Mouse (Mus musculus) limb, embryonic 14.5 days (tissue): ENCODE results near the gene Bag1. TPM values are rescaled to one million over a fixed set of nuclear protein-coding genes. Genes with fewer than 3 reads are reported as not detected.

ENCODE experiments used
- ATAC-seq: fragments of 200-750 bp; cut with Nextera tagmentation; 2 replicates; pipeline ENCODE4 v1.8.0; 2017; ENCODE audit warnings: low read depth, moderate number of reproducible peaks, moderate TSS enrichment; ENCODE audit not compliant: low FRiP score
- DNase-seq: peaks from one replicate; pipeline ENCODE4 v3.0.0-alpha.2; 2015; ENCODE audit warnings: low spot score
- H3K27ac ChIP-seq: fragments of 300-500 bp; sonication (generic); replicated peaks from 2 replicates; pipeline ENCODE4 v1.5.1; 2014; ENCODE audit warnings: low read depth, mild to moderate bottlenecking, low read length, moderate library complexity, mixed read lengths
- H3K27me3 ChIP-seq: fragments of 300-500 bp; sonication (generic); 2 replicates; pipeline ENCODE4 v1.6.1; 2014; ENCODE audit warnings: low read length, mixed read lengths; ENCODE audit not compliant: control insufficient read depth, insufficient read depth
- H3K36me3 ChIP-seq: fragments of 300-500 bp; sonication (generic); 2 replicates; pipeline ENCODE4 v1.6.1; 2014; ENCODE audit warnings: mild to moderate bottlenecking, low read length, moderate library complexity, mixed read lengths; ENCODE audit not compliant: control insufficient read depth, insufficient read depth
- H3K4me1 ChIP-seq: fragments of 300-500 bp; sonication (generic); 2 replicates; pipeline ENCODE4 v1.6.1; 2014; ENCODE audit warnings: antibody characterized with exemption, low read length, mixed read lengths; ENCODE audit not compliant: control insufficient read depth, insufficient read depth
- H3K4me2 ChIP-seq: fragments of 300-500 bp; sonication (generic); replicated peaks from 2 replicates; pipeline ENCODE4 v1.6.1; 2014; ENCODE audit warnings: low read depth, mild to moderate bottlenecking, low read length, moderate library complexity; ENCODE audit not compliant: severe bottlenecking
- H3K4me3 ChIP-seq: fragments of 300-500 bp; sonication (generic); replicated peaks from 2 replicates; pipeline ENCODE4 v1.5.1; 2014; ENCODE audit warnings: low read length
- H3K9ac ChIP-seq: fragments of 300-500 bp; sonication (generic); 2 replicates; pipeline ENCODE4 v1.6.1; 2014; ENCODE audit warnings: mild to moderate bottlenecking, low read depth, low read length, moderate library complexity; ENCODE audit not compliant: severe bottlenecking
- H3K9me3 ChIP-seq: fragments of 300-500 bp; sonication (generic); 2 replicates; pipeline ENCODE4 v1.6.1; 2016; ENCODE audit warnings: low read length; ENCODE audit not compliant: control insufficient read depth
- POLR2A ChIP-seq: fragments of 200-500 bp; IDR thresholded peaks from 2 replicates; pipeline ENCODE4 v1.8.0; 2012; ENCODE audit warnings: inconsistent platforms, mild to moderate bottlenecking, moderate library complexity, borderline replicate concordance; ENCODE audit not compliant: insufficient read depth, insufficient read length; ENCODE audit errors: extremely low read depth
- WGBS: fragments of 180-500 bp; shearing (Covaris S2); extraction: QIAGEN DNeasy Blood & Tissue Kit; methylation state at CpG from one replicate; pipeline ENCODE4 v1.1.7; 2014; 5-methylcytosine and 5-hydroxymethylcytosine counted together
- polyA plus RNA-seq, 2 experiments: library from polyadenylated mRNA; depleted of rRNA in 1 of 2; stranded (reverse) in 1 of 2; unstranded in 1 of 2; fragments of >200 nt; fragmentation: Nextera tagmentation in 1 of 2; extraction: Ambion mirVana in 1 of 2; gene quantifications; 2 replicates each; pipeline versions ENCODE4 v1.2.1 to v1.2.3; 2012 to 2014

Bag1 gene
- polyA plus RNA-seq, 2 experiments = 109 to 252 TPM

DNA sequence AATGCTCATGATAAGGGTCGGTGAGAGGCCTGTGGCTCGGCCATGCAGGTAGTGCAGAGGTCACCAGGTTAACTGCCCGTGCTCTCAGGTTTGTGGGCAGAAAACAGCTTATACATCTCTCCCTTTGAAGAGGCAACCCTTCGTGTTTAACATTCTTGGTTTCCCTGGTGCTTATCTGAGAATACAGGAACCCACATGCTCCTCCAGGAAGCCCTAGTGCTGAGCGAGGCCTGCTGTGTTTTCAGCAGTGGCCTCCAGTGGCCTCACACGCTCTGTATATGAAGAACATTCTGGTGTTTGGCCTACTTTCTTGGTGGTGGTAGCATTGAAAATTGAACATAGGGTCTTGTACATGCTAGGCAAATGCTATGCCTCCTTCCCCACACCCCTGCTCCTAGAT, 7.8 kb upstream of the Bag1 start:
- H3K9me3 ChIP-seq = no peaks in the 10 kb centered on the region
- ATAC-seq = no peak
- no peak overlapping the region for H3K4me3 ChIP-seq
- no peak for DNase-seq
- no peak overlapping the region for H3K9ac ChIP-seq
- peaks cover 86% of the 10 kb centered on the region for H3K36me3 ChIP-seq
- H3K4me1 ChIP-seq = no peaks in the 10 kb centered on the region
- H3K4me2 ChIP-seq = no peak overlapping the region
- no peak for TF ChIP-seq POLR2A
- H3K27me3 ChIP-seq = no peaks in the 10 kb centered on the region
- H3K27ac ChIP-seq = no peak overlapping the region
- WGBS = 90% methylated on average over 6 of the region's 6 CpGs

DNA sequence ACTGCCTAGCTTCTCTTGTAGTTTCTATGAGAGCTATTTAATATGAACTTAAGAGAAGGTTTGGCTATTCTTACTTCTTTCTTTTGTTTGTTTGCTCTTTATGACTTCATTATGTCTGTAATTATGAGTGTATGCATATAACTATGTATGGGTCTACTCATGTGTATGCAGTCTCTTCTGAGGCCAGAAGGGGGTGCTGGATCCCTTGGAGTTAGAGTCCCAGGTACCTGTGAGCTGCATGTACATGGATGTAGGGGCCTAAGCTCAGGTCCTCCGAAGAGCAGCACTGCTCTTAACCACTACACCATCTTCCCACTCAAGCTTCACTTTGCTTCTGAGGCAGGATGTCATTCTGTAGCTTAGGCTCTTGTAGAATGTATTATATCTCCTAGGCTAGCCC, 5.4 kb upstream of the Bag1 start:
- H3K4me2 ChIP-seq = no peak overlapping the region
- WGBS = 74% methylated on average over 1 of the region's 1 CpGs
- H3K27me3 ChIP-seq = no peaks in the 10 kb centered on the region
- peaks cover 73% of the 10 kb centered on the region for H3K36me3 ChIP-seq
- no peak overlapping the region for H3K9ac ChIP-seq
- H3K4me3 ChIP-seq = no peak overlapping the region
- no peak overlapping the region for H3K27ac ChIP-seq
- H3K4me1 ChIP-seq = peaks cover 5% of the 10 kb centered on the region
- DNase-seq (no peak), ATAC-seq (no peak)
- no peaks in the 10 kb centered on the region for H3K9me3 ChIP-seq
- no peak for TF ChIP-seq POLR2A

- H3K4me3 ChIP-seq = peak overlapping the region; percentile 92
- peak overlapping the region; percentile 91 for H3K9ac ChIP-seq
- peaks cover 13% of the 10 kb centered on the region for H3K4me1 ChIP-seq
- no peaks in the 10 kb centered on the region for H3K27me3 ChIP-seq
- H3K36me3 ChIP-seq = peaks cover 53% of the 10 kb centered on the region
- H3K27ac ChIP-seq = peak overlapping the region; percentile 81
- WGBS = under 1% methylated on average over 38 of the region's 40 CpGs
- TF ChIP-seq POLR2A = no peak
- no peaks in the 10 kb centered on the region for H3K9me3 ChIP-seq
- H3K4me2 ChIP-seq = peak overlapping the region; percentile 76
- DNase-seq (peak; percentile 14), ATAC-seq (peak; percentile 73)
Observed at GRCm38 (mm10) chr4:40947565-40948159, 432 bp downstream of the Bag1 start.

GRCm38 (mm10) chr4:40946516-40947121, 1.5 kb downstream of the Bag1 start:
- Histone ChIP-seq H3K27ac (no peak overlapping the region), H3K4me1 (peaks cover 13% of the 10 kb centered on the region), H3K36me3 (peaks cover 55% of the 10 kb centered on the region), H3K9ac (peak overlapping the region; percentile 91; the same call in 1 of the 2 replicates), H3K4me2 (peak overlapping the region; percentile 76), H3K9me3 (no peaks in the 10 kb centered on the region), H3K27me3 (no peaks in the 10 kb centered on the region), H3K4me3 (peak overlapping the region; percentile 92)
- ATAC-seq (no peak), DNase-seq (no peak)
- TF ChIP-seq POLR2A = no peak
- 89% methylated on average over 7 of the region's 7 CpGs for WGBS

- Histone ChIP-seq H3K4me3 (no peak overlapping the region), H3K4me1 (peaks cover 8% of the 10 kb centered on the region; the same call in 1 of the 2 replicates), H3K4me2 (no peak overlapping the region), H3K36me3 (peaks cover 68% of the 10 kb centered on the region), H3K9me3 (no peaks in the 10 kb centered on the region; the same call in 1 of the 2 replicates), H3K9ac (no peak overlapping the region), H3K27ac (no peak overlapping the region), H3K27me3 (no peaks in the 10 kb centered on the region)
- 98% methylated on average over 5 of the region's 5 CpGs for WGBS
- DNase-seq (no peak), ATAC-seq (no peak)
- no peak for TF ChIP-seq POLR2A
Observed at GRCm38 (mm10) chr4:40943651-40944050, 4.4 kb downstream of the Bag1 start.
